20 mouse cellular contexts compared by ENCODE assay signal in genomic region chr17:77969187-77969586, GRCm38 (mm10).
"Had no signal": no experiment of that assay in that cellular context is flagged by ENCODE, and none has a peak within 500 bp of the region (broad histone marks: within the 10 kb centered on the region; RNA-seq: fewer than 3 reads in every experiment).

No protein-coding gene starts in this region.

- H3K9ac ChIP-seq: limb, embryonic 13.5 days; liver, embryonic 14.5 days; liver, postnatal 0 days; lung, embryonic 15.5 days; midbrain, embryonic 12.5 days; midbrain, embryonic 15.5 days; neural tube, embryonic 12.5 days; neural tube, embryonic 15.5 days; stomach, embryonic 15.5 days had no signal

- H3K9me3 ChIP-seq: limb, embryonic 10.5 days; limb, embryonic 13.5 days; lung, embryonic 15.5 days; midbrain, embryonic 12.5 days; midbrain, embryonic 15.5 days; neural tube, embryonic 12.5 days; neural tube, embryonic 15.5 days; stomach, embryonic 15.5 days had no signal

- H3K36me3 ChIP-seq: limb, embryonic 10.5 days; limb, embryonic 13.5 days; lung, embryonic 15.5 days; midbrain, embryonic 12.5 days; midbrain, embryonic 15.5 days; neural tube, embryonic 12.5 days; neural tube, embryonic 15.5 days; stomach, embryonic 15.5 days had no signal

- H3K4me3 ChIP-seq: layer of hippocampus, adult 2 months; limb, embryonic 10.5 days; limb, embryonic 13.5 days; lung, embryonic 15.5 days; midbrain, embryonic 12.5 days; midbrain, embryonic 15.5 days; neural tube, embryonic 12.5 days; neural tube, embryonic 15.5 days; stomach, embryonic 15.5 days had no signal

- H3K4me1 ChIP-seq: limb, embryonic 10.5 days; limb, embryonic 13.5 days; lung, embryonic 15.5 days; midbrain, embryonic 12.5 days; midbrain, embryonic 15.5 days; neural tube, embryonic 12.5 days; neural tube, embryonic 15.5 days; stomach, embryonic 15.5 days had no signal

- H3K27ac ChIP-seq: kidney, postnatal 0 days; layer of hippocampus, adult 2 months; limb, embryonic 10.5 days; limb, embryonic 13.5 days; liver, embryonic 14.5 days; lung, embryonic 15.5 days; midbrain, embryonic 12.5 days; midbrain, embryonic 15.5 days; neural tube, embryonic 12.5 days; neural tube, embryonic 15.5 days; stomach, embryonic 15.5 days had no signal

- DNase-seq: kidney, postnatal 25 days; layer of hippocampus, adult 9-11 months; liver; liver, postnatal 0 days; lung, postnatal 10 days; right cerebral cortex, adult 18-20 months; right cerebral cortex, postnatal 14 days; right cerebral cortex, postnatal 4 days; thymus, postnatal 36 days had no signal

- ATAC-seq: liver, postnatal 0 days; midbrain, embryonic 15.5 days had no signal

- H3K27me3 ChIP-seq: limb, embryonic 13.5 days; lung, embryonic 15.5 days; midbrain, embryonic 12.5 days; midbrain, embryonic 15.5 days; neural tube, embryonic 12.5 days; neural tube, embryonic 15.5 days; stomach, embryonic 15.5 days had no signal
